Mouse (Mus musculus): ENCODE data around the gene Chrm2. TPM values are rescaled to one million over a fixed set of nuclear protein-coding genes. Genes with fewer than 3 reads are reported as not detected.

The Chrm2 gene
- polyA plus RNA-seq, 1 experiment from 2014 or later: 19.0 TPM

- Histone ChIP-seq H3K9ac (ENCODE audit: low read length) (no peak overlapping the region), H3K27me3 (ENCODE audit: control insufficient read depth, insufficient read depth, low read length) (no peaks in the 10 kb centered on the region), H3K4me3 (ENCODE audit: low read length) (no peak overlapping the region), H3K27ac (ENCODE audit: low read length) (no peak overlapping the region), H3K36me3 (ENCODE audit: control insufficient read depth, insufficient read depth) (no peaks in the 10 kb centered on the region), H3K4me2 (ENCODE audit: low read depth, low read length) (no peak overlapping the region), H3K9me3 (replicated peaks; ENCODE audit: control insufficient read depth, low read length) (no peaks in the 10 kb centered on the region), H3K4me1 (ENCODE audit: control insufficient read depth, insufficient read depth, low read length) (peaks cover 20% of the 10 kb centered on the region)
- no peak for ATAC-seq (replicated peaks; ENCODE audit: extremely low read depth, insufficient read depth, low FRiP score)
Measured at GRCm38 (mm10) chr6:36409016-36409415, 21.1 kb downstream of the Chrm2 start.

- ATAC-seq (replicated peaks; ENCODE audit: extremely low read depth, insufficient read depth, low FRiP score): no peak
- H3K36me3 ChIP-seq (ENCODE audit: control insufficient read depth, insufficient read depth): no peaks in the 10 kb centered on the region
- no peak overlapping the region for H3K27ac ChIP-seq (ENCODE audit: low read length)
- WGBS: 82% methylated on average over 2 of the region's 2 CpGs
- no peak overlapping the region for H3K4me2 ChIP-seq (ENCODE audit: low read depth, low read length)
- H3K4me3 ChIP-seq (ENCODE audit: low read length): no peak overlapping the region
- peaks cover 15% of the 10 kb centered on the region for H3K4me1 ChIP-seq (ENCODE audit: control insufficient read depth, insufficient read depth, low read length)
- no peaks in the 10 kb centered on the region for H3K9me3 ChIP-seq (replicated peaks; ENCODE audit: control insufficient read depth, low read length)
- H3K27me3 ChIP-seq (ENCODE audit: control insufficient read depth, insufficient read depth, low read length): no peaks in the 10 kb centered on the region
- H3K9ac ChIP-seq (ENCODE audit: low read length): no peak overlapping the region
Measured at GRCm38 (mm10) chr6:36410057-36410456, 22.2 kb downstream of the Chrm2 start.

- H3K27ac ChIP-seq (ENCODE audit: low read length): 0 out of 2 replicates have a peak overlapping the region, but pooled peaks have one; percentile 21
- 17% methylated on average over 2 of the region's 2 CpGs for WGBS
Measured at GRCm38 (mm10) chr6:36419716-36420115, 31.8 kb downstream of the Chrm2 start.

GRCm38 (mm10) chr6:36437964-36438363, 50.1 kb downstream of the Chrm2 start:
- Histone ChIP-seq H3K9ac (ENCODE audit: low read length) (no peak overlapping the region), H3K27me3 (ENCODE audit: control insufficient read depth, insufficient read depth, low read length) (no peaks in the 10 kb centered on the region), H3K36me3 (ENCODE audit: control insufficient read depth, insufficient read depth) (no peaks in the 10 kb centered on the region), H3K4me1 (ENCODE audit: control insufficient read depth, insufficient read depth, low read length) (peaks cover 3% of the 10 kb centered on the region; the same call in 1 of the 2 replicates), H3K9me3 (replicated peaks; ENCODE audit: control insufficient read depth, low read length) (no peaks in the 10 kb centered on the region), H3K4me2 (ENCODE audit: low read depth, low read length) (no peak overlapping the region), H3K4me3 (ENCODE audit: low read length) (no peak overlapping the region), H3K27ac (ENCODE audit: low read length) (no peak overlapping the region)
- 82% methylated on average over 6 of the region's 6 CpGs for WGBS
- ATAC-seq (replicated peaks; ENCODE audit: extremely low read depth, insufficient read depth, low FRiP score): no peak

More at GRCm38 (mm10) chr6:36419716-36420115, 31.8 kb downstream of the Chrm2 start:
- Histone ChIP-seq H3K4me3 (ENCODE audit: low read length) (no peak overlapping the region), H3K36me3 (ENCODE audit: control insufficient read depth, insufficient read depth) (no peaks in the 10 kb centered on the region), H3K9me3 (replicated peaks; ENCODE audit: control insufficient read depth, low read length) (no peaks in the 10 kb centered on the region), H3K4me2 (ENCODE audit: low read depth, low read length) (no peak overlapping the region), H3K9ac (ENCODE audit: low read length) (no peak overlapping the region), H3K27me3 (ENCODE audit: control insufficient read depth, insufficient read depth, low read length) (no peaks in the 10 kb centered on the region), H3K4me1 (ENCODE audit: control insufficient read depth, insufficient read depth, low read length) (peaks cover 10% of the 10 kb centered on the region)
- ATAC-seq (replicated peaks; ENCODE audit: extremely low read depth, insufficient read depth, low FRiP score): no peak

- no peak overlapping the region for H3K9ac ChIP-seq (ENCODE audit: low read length)
- no peak overlapping the region for H3K4me2 ChIP-seq (ENCODE audit: low read depth, low read length)
- no peaks in the 10 kb centered on the region for H3K9me3 ChIP-seq (replicated peaks; ENCODE audit: control insufficient read depth, low read length)
- H3K36me3 ChIP-seq (ENCODE audit: control insufficient read depth, insufficient read depth): no peaks in the 10 kb centered on the region
- no peak overlapping the region for H3K4me3 ChIP-seq (ENCODE audit: low read length)
- H3K27me3 ChIP-seq (ENCODE audit: control insufficient read depth, insufficient read depth, low read length): no peaks in the 10 kb centered on the region
- no peak for ATAC-seq (replicated peaks; ENCODE audit: extremely low read depth, insufficient read depth, low FRiP score)
- H3K27ac ChIP-seq (ENCODE audit: low read length): no peak overlapping the region
- H3K4me1 ChIP-seq (ENCODE audit: control insufficient read depth, insufficient read depth, low read length): peaks cover 3% of the 10 kb centered on the region; the same call in 1 of the 2 replicates
- 74% methylated on average over 2 of the region's 2 CpGs for WGBS
Measured at GRCm38 (mm10) chr6:36439218-36439617, 51.3 kb downstream of the Chrm2 start.

- Histone ChIP-seq H3K27ac (ENCODE audit: low read length) (peak overlapping the region; percentile 19), H3K9ac (ENCODE audit: low read length) (no peak overlapping the region), H3K4me1 (ENCODE audit: control insufficient read depth, insufficient read depth, low read length) (peaks cover 25% of the 10 kb centered on the region), H3K27me3 (ENCODE audit: control insufficient read depth, insufficient read depth, low read length) (no peaks in the 10 kb centered on the region), H3K4me3 (ENCODE audit: low read length) (no peak overlapping the region), H3K36me3 (ENCODE audit: control insufficient read depth, insufficient read depth) (peaks cover 3% of the 10 kb centered on the region; the same call in 1 of the 2 replicates), H3K9me3 (replicated peaks; ENCODE audit: control insufficient read depth, low read length) (no peaks in the 10 kb centered on the region), H3K4me2 (ENCODE audit: low read depth, low read length) (no peak overlapping the region)
- peak; percentile 89 for ATAC-seq (replicated peaks; ENCODE audit: extremely low read depth, insufficient read depth, low FRiP score)
Measured at GRCm38 (mm10) chr6:36451480-36451879, 63.6 kb downstream of the Chrm2 start.

- no peak overlapping the region for H3K9ac ChIP-seq (ENCODE audit: low read length)
- no peaks in the 10 kb centered on the region for H3K9me3 ChIP-seq (replicated peaks; ENCODE audit: control insufficient read depth, low read length)
- H3K36me3 ChIP-seq (ENCODE audit: control insufficient read depth, insufficient read depth): no peaks in the 10 kb centered on the region
- H3K4me1 ChIP-seq (ENCODE audit: control insufficient read depth, insufficient read depth, low read length): peaks cover 30% of the 10 kb centered on the region
- H3K27ac ChIP-seq (ENCODE audit: low read length): peak overlapping the region; percentile 88
- H3K27me3 ChIP-seq (ENCODE audit: control insufficient read depth, insufficient read depth, low read length): no peaks in the 10 kb centered on the region
- ATAC-seq (replicated peaks; ENCODE audit: extremely low read depth, insufficient read depth, low FRiP score): peak; percentile 72; the same call in 1 of the 2 replicates
- no peak overlapping the region; the same call in 1 of the 2 replicates for H3K4me2 ChIP-seq (ENCODE audit: low read depth, low read length)
- H3K4me3 ChIP-seq (ENCODE audit: low read length): no peak overlapping the region
Measured at GRCm38 (mm10) chr6:36455071-36455470, 67.2 kb downstream of the Chrm2 start.

- no peaks in the 10 kb centered on the region for H3K9me3 ChIP-seq (replicated peaks; ENCODE audit: control insufficient read depth, low read length)
- H3K9ac ChIP-seq (ENCODE audit: low read length): no peak overlapping the region
- H3K4me1 ChIP-seq (ENCODE audit: control insufficient read depth, insufficient read depth, low read length): peaks cover 29% of the 10 kb centered on the region
- no peak overlapping the region for H3K4me2 ChIP-seq (ENCODE audit: low read depth, low read length)
- H3K27me3 ChIP-seq (ENCODE audit: control insufficient read depth, insufficient read depth, low read length): no peaks in the 10 kb centered on the region
- H3K27ac ChIP-seq (ENCODE audit: low read length): no peak overlapping the region
- H3K36me3 ChIP-seq (ENCODE audit: control insufficient read depth, insufficient read depth): no peaks in the 10 kb centered on the region
- no peak for ATAC-seq (replicated peaks; ENCODE audit: extremely low read depth, insufficient read depth, low FRiP score)
- 61% methylated on average over 1 of the region's 1 CpGs for WGBS
- H3K4me3 ChIP-seq (ENCODE audit: low read length): no peak overlapping the region
Measured at GRCm38 (mm10) chr6:36457015-36457414, 69.1 kb downstream of the Chrm2 start.

GRCm38 (mm10) chr6:36464008-36464407, 76.1 kb downstream of the Chrm2 start:
- H3K4me2 ChIP-seq (ENCODE audit: low read depth, low read length): no peak overlapping the region
- WGBS: 81% methylated on average over 3 of the region's 3 CpGs
- H3K9me3 ChIP-seq (replicated peaks; ENCODE audit: control insufficient read depth, low read length): no peaks in the 10 kb centered on the region
- H3K4me3 ChIP-seq (ENCODE audit: low read length): no peak overlapping the region
- no peaks in the 10 kb centered on the region for H3K36me3 ChIP-seq (ENCODE audit: control insufficient read depth, insufficient read depth)
- H3K4me1 ChIP-seq (ENCODE audit: control insufficient read depth, insufficient read depth, low read length): peaks cover 6% of the 10 kb centered on the region; the same call in 1 of the 2 replicates
- ATAC-seq (replicated peaks; ENCODE audit: extremely low read depth, insufficient read depth, low FRiP score): no peak
- H3K27ac ChIP-seq (ENCODE audit: low read length): no peak overlapping the region
- no peaks in the 10 kb centered on the region for H3K27me3 ChIP-seq (ENCODE audit: control insufficient read depth, insufficient read depth, low read length)
- no peak overlapping the region for H3K9ac ChIP-seq (ENCODE audit: low read length)

Measured in heart, embryonic 16.5 days (tissue).